Mouse (Mus musculus): ENCODE measurements at regions not wholly inside any gene's neighbourhood (a gene's known extent, or its start where the extent isn't known, plus 50 kb on each side); places are given as distances from the start of the nearest gene placed in this dataset.
A peak's percentile ranks its signal among the peaks of the same experiment; 100 is the strongest.

- no peak for DNase-seq (ENCODE audit: low spot score)
Measured at GRCm38 (mm10) chr3:79002173-79002848, 284.0 kb downstream of the Rapgef2 start.

- DNase-seq (ENCODE audit: low spot score): no peak
Measured at GRCm38 (mm10) chr3:79001754-79002153, 284.6 kb downstream of the Rapgef2 start.

GRCm38 (mm10) chr3:79000293-79000692 is 286.0 kb downstream of the Rapgef2 start:
- DNase-seq (ENCODE audit: low spot score): no peak

GRCm38 (mm10) chr3:78999803-79000202 is 286.5 kb downstream of the Rapgef2 start:
- DNase-seq (ENCODE audit: low spot score): no peak

- DNase-seq (ENCODE audit: low spot score): no peak
Measured at GRCm38 (mm10) chr3:78988120-78988519, 298.2 kb downstream of the Rapgef2 start.

GRCm38 (mm10) chr3:78986726-78987125 is 299.6 kb downstream of the Rapgef2 start:
- no peak for DNase-seq (ENCODE audit: low spot score)

- no peak for DNase-seq (ENCODE audit: low spot score)
Measured at GRCm38 (mm10) chr3:78981057-78981456, 305.3 kb downstream of the Rapgef2 start.

GRCm38 (mm10) chr3:78978781-78979180 is 307.5 kb downstream of the Rapgef2 start:
- DNase-seq (ENCODE audit: low spot score): no peak

- DNase-seq (ENCODE audit: low spot score): peak; percentile 31
Measured at GRCm38 (mm10) chr3:78966683-78967549, 319.4 kb downstream of the Rapgef2 start.

- no peak for DNase-seq (ENCODE audit: low spot score)
Measured at GRCm38 (mm10) chr3:78964231-78964858, 322.0 kb downstream of the Rapgef2 start.

- DNase-seq (ENCODE audit: low spot score): peak; percentile 76
Measured at GRCm38 (mm10) chr3:78958781-78959180, 327.5 kb downstream of the Rapgef2 start.

- no peak for DNase-seq (ENCODE audit: low spot score)
Measured at GRCm38 (mm10) chr3:78955364-78955763, 331.0 kb downstream of the Rapgef2 start.

GRCm38 (mm10) chr3:78949385-78949784 is 336.9 kb downstream of the Rapgef2 start:
- peak; percentile 39 for DNase-seq (ENCODE audit: low spot score)

- no peak for DNase-seq (ENCODE audit: low spot score)
Measured at GRCm38 (mm10) chr3:78948700-78949099, 337.6 kb downstream of the Rapgef2 start.

- DNase-seq (ENCODE audit: low spot score): peak; percentile 83
Measured at GRCm38 (mm10) chr3:78948171-78948570, 338.1 kb downstream of the Rapgef2 start.

- DNase-seq (ENCODE audit: low spot score): no peak
Measured at GRCm38 (mm10) chr3:78947183-78947582, 339.1 kb downstream of the Rapgef2 start.

- no peak for DNase-seq (ENCODE audit: low spot score)
Measured at GRCm38 (mm10) chr3:78944185-78944584, 342.1 kb downstream of the Rapgef2 start.

- no peak for DNase-seq (ENCODE audit: low spot score)
Measured at GRCm38 (mm10) chr3:78932975-78933374, 353.3 kb downstream of the Rapgef2 start.

- no peak for DNase-seq (ENCODE audit: low spot score)
Measured at GRCm38 (mm10) chr3:78919850-78920249, 366.5 kb downstream of the Rapgef2 start.

- DNase-seq (ENCODE audit: low spot score): peak; percentile 84
Measured at GRCm38 (mm10) chr3:78919407-78919806, 366.9 kb downstream of the Rapgef2 start.

- DNase-seq (ENCODE audit: low spot score): no peak
Measured at GRCm38 (mm10) chr3:78908196-78908844, 378.0 kb downstream of the Rapgef2 start.

- DNase-seq (ENCODE audit: low spot score): no peak
Measured at GRCm38 (mm10) chr3:78907778-78908177, 378.5 kb downstream of the Rapgef2 start.

All from embryo, embryonic 10.5 days (tissue).